Mouse (Mus musculus): ENCODE results near the gene Nmrk2. TPM values are rescaled to one million over a fixed set of nuclear protein-coding genes. Genes with fewer than 3 reads are reported as not detected.
A peak's percentile ranks its signal among the peaks of the same experiment; 100 is the strongest.
"Not testable (repeated sequence)": the region's sequence is repeated elsewhere in the genome, so short reads cannot be mapped to it uniquely, and the experiment has no call there.

Gene Nmrk2
- total RNA-seq, 2 experiments from 2014 or later: 44.9 to 76.8 TPM

DNA sequence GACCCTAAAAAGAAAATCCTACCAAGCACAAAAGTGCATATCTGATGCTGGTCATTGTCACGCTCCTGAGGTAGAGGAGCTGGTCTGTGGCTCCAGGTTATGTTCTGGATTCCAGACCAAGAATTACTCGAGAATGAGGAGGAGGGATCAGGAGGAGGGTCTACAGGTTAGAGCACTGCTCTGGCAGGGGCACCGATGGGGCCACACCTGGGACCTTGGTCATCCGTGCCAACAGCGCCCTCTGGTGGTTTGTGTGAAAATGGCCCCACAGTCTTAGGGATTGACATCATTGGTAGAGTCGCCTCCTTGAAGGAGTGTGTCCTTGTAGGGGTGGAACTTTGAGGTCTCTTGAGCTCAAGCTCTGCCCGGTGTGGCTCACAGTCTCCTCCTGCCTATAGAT, 16.1 kb upstream of the Nmrk2 start:
- intact Hi-C loops (cut with DNase I): loop anchor here (2.0 kb wide), 1 partner anchor 19 kb away; no protein-coding TSS in a partner anchor
- DNase-seq: peak in 1 of 2 experiments; percentile 55

GRCm38 (mm10) chr10:81217267-81217666, 15.4 kb upstream of the Nmrk2 start:
- intact Hi-C loops (cut with DNase I): loop anchor here (2.0 kb wide), 1 partner anchor 18 kb away; no protein-coding TSS in a partner anchor
- not testable (repeated sequence) for DNase-seq

GRCm38 (mm10) chr10:81216810-81217209, 15.0 kb upstream of the Nmrk2 start:
- no peak for DNase-seq
- intact Hi-C loops (cut with DNase I): loop anchor here (2.0 kb wide), 1 partner anchor 18 kb away; no protein-coding TSS in a partner anchor

DNA sequence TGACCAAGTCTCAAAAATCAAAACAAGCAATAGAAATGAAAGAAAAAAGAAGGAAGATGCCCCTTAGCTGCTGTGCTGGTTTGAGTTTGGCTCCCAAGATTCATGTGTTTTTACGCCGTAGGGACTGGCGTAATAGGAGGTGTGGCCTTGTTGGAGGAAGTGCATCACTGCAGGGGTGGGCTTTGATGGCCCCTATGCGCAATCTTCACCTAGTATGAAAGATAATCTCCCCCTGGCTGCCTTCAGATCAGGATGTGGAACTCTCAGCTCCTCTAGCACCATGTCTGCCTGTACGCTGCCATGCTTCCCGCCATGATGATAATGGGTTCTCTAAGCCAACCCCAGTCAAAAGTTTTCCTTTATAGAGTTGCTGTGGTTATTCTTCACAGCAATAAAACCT, 14.4 kb upstream of the Nmrk2 start:
- intact Hi-C loops (cut with DNase I): loop anchor here (2.0 kb wide), 1 partner anchor 17 kb away; no protein-coding TSS in a partner anchor

DNA sequence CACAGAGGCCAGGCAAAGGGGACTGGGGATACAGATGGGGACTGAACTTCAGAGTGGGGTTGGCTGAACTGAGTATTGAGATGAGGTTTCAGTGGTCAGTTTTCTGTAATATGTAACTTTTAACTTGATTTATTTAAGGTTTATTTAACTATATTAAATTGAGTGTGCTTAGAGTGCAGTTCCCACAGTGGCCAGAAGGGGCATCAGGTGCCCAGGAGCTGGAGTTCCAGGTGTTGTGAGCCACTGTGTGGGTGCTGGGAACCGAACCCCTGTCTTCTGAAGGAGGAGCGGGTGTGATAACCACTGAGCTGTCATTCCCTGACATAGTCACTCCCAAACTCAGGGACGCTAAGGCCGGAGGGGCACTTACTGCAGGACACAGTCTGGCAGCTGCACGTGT, 8.3 kb upstream of the Nmrk2 start:
- DNase-seq: no peak

More for the DNA sequence above, 14.4 kb upstream of the Nmrk2 start:
- DNase-seq: no peak

GRCm38 (mm10) chr10:81204137-81204536, 2.3 kb upstream of the Nmrk2 start:
- DNase-seq: no peak
- intact Hi-C loops (cut with DNase I): no loop called here

More for the DNA sequence above, 8.3 kb upstream of the Nmrk2 start:
- intact Hi-C loops (cut with DNase I): no loop called here

GRCm38 (mm10) chr10:81202978-81203720, 1.3 kb upstream of the Nmrk2 start:
- peak in 1 of 2 experiments; percentile 17 for DNase-seq
- intact Hi-C loops (cut with DNase I): no loop called here

DNA sequence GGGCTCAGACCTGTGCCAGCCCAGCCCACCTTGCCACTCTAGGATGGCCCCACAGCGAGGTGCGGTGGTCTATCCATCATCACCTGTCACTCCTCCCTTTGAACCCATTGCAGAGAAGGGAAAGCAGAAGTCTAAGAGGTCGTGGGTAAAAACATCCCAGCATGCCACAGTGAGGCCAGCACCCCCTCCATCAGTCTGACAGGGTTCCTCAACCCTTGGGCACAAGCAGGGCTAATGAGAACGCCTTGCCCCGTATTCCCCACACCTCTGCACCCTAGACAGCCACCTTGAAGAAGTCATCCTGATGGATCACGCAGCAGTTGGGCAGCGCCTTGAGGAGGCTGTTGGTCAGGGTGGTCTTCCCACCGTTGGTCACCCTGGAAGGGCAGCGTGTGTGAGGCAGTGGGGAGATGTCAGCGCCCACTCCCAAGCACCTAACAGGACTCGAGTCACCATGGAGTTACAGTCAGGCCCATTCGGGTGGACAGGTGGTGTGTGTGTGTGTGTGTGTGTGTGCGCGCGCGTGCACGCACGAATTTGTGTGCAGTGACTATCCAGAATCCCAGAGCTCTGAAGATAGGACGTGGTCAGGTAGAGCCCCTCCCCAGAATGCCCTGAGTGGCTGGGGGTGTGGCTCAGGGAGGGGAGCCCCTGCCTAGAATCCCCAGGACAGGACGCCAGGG, 1.1 kb downstream of the Nmrk2 start:
- DNase-seq: peak in 1 of 2 experiments; percentile 40
- intact Hi-C loops (cut with DNase I): no loop called here

DNA sequence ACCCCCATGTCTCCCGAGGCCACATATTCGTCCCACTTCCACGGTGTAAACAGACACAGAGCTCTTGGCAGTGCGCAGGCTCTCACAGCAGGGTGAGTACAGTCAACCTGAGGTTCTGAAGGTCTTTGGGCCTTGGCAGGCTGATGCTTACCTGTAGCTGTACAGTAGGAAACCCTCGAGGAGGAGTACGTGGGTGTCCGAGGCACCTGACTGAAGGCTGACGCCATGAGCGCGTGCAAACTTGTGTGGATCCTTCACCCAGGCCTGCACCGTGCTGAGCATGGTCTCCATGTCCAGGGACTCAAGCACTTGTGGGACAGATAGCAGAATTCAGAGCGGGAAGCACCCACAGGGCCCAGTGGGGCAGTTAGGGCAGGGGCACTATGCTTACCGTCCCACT, 1.7 kb downstream of the Nmrk2 start:
- DNase-seq: no peak
- intact Hi-C loops (cut with DNase I): no loop called here

GRCm38 (mm10) chr10:81198990-81199389, 2.9 kb downstream of the Nmrk2 start:
- intact Hi-C loops (cut with DNase I): loop anchor here (2.0 kb wide), 1 partner anchor 18 kb away; no protein-coding TSS in a partner anchor
- DNase-seq: peak in 1 of 2 experiments; percentile 15

DNA sequence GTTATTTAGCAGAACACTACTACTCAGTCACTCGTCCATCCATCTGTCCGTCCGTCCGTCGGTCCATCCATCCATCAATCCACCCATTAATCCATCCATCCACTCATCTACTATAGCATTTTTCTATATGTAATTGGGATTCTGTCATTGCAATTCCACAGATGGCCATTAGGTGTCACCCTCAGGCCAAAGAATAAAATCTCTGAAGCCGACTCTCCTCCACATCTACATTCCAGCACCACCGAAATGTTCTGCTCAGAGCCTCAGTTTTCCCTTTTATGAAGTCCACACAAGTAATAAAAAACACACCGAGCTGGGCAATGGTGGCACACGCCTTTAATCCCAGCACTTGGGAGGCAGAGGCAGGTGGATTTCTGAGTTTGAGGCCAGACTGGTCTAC, 3.6 kb downstream of the Nmrk2 start:
- intact Hi-C loops (cut with DNase I): loop anchor here (2.0 kb wide), 1 partner anchor 19 kb away; no protein-coding TSS in a partner anchor
- DNase-seq: peak in 1 of 2 experiments; percentile 14

DNA sequence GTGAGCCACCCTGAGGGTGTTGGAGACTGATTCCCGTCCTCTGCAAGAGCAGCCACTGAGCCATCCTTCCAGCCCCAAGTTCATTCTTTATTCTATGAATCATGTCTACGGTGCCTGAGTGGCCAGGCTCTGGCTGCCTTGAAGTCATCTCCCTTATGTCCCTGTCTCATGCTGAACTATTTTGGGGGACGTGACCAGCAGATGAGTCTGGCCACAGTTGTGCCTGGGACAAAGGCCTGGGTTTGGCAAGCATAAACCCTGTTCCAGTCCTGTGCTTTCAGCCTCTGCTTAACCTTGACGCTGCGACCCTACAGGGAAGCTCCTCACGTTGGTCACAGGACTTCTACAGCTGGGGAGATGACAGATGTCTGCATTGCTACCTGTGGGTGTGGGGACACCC, 4.5 kb downstream of the Nmrk2 start:
- intact Hi-C loops (cut with DNase I): no loop called here
- DNase-seq: peak in 1 of 2 experiments; percentile 32

- intact Hi-C loops (cut with DNase I): no loop called here
- peak in 1 of 2 experiments; percentile 36 for DNase-seq
Measured at GRCm38 (mm10) chr10:81196470-81197065, 5.3 kb downstream of the Nmrk2 start.

DNA sequence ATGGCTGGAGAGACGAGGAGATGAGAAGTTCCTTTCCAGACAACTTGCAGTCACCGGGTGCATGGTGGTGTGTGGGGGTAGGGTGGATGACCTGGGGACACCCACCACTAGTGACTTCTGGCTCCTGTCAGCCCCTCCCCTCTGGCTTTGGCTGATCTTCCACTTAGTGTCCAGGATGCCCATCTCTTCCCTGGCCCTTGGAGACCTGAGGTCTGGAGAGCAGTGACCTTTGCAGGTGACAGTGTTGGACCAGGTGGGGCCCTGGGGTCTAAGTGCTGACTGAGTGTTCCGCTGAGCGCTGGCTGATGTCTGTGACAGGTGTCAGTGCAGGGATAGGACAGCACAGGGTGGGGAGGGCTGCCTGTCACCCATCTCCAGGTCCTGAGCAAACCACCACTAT, 6.6 kb downstream of the Nmrk2 start:
- DNase-seq: peak; percentile 42 to 49
- intact Hi-C loops (cut with DNase I): no loop called here

- intact Hi-C loops (cut with DNase I): no loop called here
- peak; percentile 69 to 77 for DNase-seq
Measured at GRCm38 (mm10) chr10:81193991-81194774, 7.7 kb downstream of the Nmrk2 start.

DNA sequence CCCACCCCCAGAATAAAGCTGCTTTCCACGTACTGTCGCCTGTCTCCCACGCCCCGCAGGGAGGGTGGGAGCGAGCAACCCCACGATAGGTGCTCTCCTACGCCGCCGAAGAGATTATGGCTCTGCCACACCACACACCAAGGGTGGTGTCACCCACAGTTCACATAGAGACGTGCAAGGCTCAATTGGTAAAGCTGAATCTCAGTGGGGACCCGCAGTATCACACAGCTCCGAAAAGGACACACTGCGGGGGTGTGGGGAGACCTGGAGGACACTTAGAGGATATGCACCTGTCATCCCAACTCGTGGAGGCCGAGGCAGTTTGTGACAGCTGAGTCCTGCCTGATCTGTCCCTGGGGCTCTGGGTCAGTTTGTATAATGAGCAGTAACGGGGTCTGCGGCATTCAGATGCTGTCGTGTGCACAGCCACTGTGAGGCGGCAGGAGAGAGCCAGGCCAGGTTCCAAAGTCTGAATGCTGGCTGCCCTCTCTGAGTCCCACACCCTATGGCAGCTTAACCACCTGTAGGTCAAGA, 8.8 kb downstream of the Nmrk2 start:
- DNase-seq: peak in 1 of 2 experiments; percentile 45
- intact Hi-C loops (cut with DNase I): no loop called here

DNA sequence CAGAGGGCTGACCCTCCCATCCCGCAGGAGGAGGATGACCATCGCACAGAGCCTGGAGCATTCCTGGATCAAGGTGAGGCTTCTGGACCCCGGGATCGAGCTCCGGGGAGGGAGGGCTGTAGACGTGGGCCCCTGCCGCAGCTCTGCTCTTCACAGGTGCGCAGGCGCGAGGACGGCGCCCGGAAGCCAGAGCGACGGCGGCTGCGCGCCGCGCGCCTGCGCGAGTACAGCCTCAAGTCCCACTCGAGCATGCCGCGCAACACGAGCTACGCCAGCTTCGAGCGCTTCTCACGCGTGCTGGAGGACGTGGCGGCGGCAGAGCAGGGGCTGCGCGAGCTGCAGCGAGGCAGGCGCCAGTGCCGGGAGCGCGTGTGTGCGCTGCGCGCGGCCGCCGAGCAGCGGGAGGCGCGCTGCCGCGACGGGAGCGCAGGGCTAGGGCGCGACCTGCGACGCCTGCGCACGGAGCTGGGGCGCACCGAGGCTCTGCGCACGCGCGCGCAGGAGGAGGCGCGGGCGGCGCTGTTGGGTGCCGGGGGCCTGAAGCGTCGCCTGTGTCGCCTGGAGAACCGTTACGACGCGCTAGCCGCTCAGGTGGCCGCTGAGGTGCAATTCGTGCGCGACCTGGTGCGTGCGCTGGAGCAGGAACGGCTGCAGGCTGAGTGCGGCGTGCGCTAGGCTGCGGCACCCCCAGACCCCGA, 9.4 kb downstream of the Nmrk2 start:
- intact Hi-C loops (cut with DNase I): no loop called here
- DNase-seq: peak; percentile 72 to 84

DNA sequence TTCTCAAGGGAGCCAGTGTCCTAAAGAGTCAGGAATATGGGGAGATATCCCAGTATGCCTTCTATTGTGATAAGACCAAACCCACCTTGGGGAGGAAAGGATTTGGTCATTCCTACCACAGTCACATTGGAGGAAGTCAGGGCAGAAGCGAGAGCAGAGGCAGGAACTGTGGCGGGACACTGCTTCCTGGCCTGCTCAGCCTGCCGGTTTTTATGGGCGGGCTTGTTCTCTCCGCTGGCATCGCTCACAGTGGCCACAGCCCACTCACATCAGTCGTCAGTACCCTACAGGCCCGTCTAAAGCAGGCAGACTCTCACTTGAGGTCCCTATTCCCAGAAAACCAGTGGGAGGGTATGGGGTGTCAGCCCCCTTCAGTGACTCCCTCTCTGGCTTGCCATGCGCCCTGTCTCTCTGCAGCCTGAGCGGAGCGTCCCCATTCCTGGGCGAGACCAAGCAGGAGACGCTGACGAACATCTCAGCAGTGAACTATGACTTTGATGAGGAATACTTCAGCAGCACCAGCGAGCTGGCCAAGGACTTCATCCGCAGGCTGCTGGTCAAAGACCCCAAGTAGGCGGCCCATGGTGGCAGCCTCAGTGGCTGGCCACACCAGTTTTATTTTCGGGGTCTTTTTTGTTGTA, 10.4 kb downstream of the Nmrk2 start:
- intact Hi-C loops (cut with DNase I): no loop called here
- DNase-seq: peak in 1 of 2 experiments; percentile 28

DNA sequence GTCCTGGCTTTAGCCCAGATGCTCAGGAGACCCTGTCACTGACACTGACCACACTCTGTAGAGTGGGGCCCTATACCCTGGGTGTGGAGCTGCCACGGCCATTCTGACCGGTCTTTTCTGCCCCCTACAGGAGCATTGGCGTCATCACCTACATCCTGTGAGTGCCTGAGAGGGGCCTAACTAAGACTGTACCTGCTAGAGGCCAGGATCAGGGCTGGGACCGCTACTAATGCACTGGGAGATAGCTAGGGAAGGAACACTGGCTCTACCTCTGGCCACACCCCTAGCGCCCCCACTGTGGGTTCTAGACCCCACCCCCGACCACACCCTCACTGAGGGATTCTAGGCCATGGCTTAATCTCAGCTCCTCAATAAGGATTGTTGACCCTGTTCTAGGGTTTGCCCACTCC, 10.9 kb downstream of the Nmrk2 start:
- intact Hi-C loops (cut with DNase I): no loop called here
- DNase-seq: no peak

All from gastrocnemius, postnatal 36 days (tissue).